Mouse (Mus musculus) gastrocnemius, adult 2 months (tissue): ENCODE results near the gene Wasl. TPM values are rescaled to one million over a fixed set of nuclear protein-coding genes. Genes with fewer than 3 reads are reported as not detected.

Source experiments
- DNase-seq: peaks from one replicate; pipeline ENCODE4 v3.0.0; 2022
- H3K27ac ChIP-seq: fragments of 200-600 bp; 2 replicates; pipeline ENCODE4 v1.8.1; 2022; ENCODE audit warnings: mild to moderate bottlenecking
- H3K4me3 ChIP-seq: fragments of 200-600 bp; 2 replicates; pipeline ENCODE4 v1.8.1; 2022; ENCODE audit warnings: mild to moderate bottlenecking, moderate library complexity
- CTCF ChIP-seq: fragments of 200-600 bp; IDR thresholded peaks from 2 replicates; pipeline ENCODE4 v1.8.1; 2022; ENCODE audit warnings: antibody characterized with exemption, mild to moderate bottlenecking, moderate library complexity
- intact Hi-C: fragments of 180-260 bp; cut with DNase I; formaldehyde crosslinking; loops from one replicate; pipeline ENCODE4 v1.15.1; 2025
- long read RNA-seq, 2 experiments: library from polyadenylated mRNA; stranded (forward); transcript quantifications; one replicate each; pipeline ENCODE4 v2.0.0; 2021
- total RNA-seq, 2 experiments: library from RNA; stranded (reverse); gene quantifications; 2 replicates each; pipeline ENCODE4 v1.2.3; 2021

Wasl gene
- total RNA-seq, result 10 to 100 TPM; 15.3 to 18.1 TPM
- long read RNA-seq, experiment 1, full-length matches to known transcripts, result 6 of 10 reads
- long read RNA-seq, experiment 1, partial matches to known transcripts, result 4 of 10 reads
- long read RNA-seq, experiment 1, other reads (novel, unspliced or antisense), result 0 of 10 reads
- long read RNA-seq, experiment 2, full-length matches to known transcripts, result 3 of 4 reads
- long read RNA-seq, experiment 2, partial matches to known transcripts, result 1 of 4 reads
- long read RNA-seq, experiment 2, other reads (novel, unspliced or antisense), result 0 of 4 reads

- peak within 1 kb of the TSS; percentile 95 for H3K4me3 ChIP-seq
- peak; percentile 99 for DNase-seq
- H3K27ac ChIP-seq, result peak within 1 kb of the TSS; percentile 99
- intact Hi-C loops, result no loop called here
- peak; percentile 9; the same call in 1 of the 2 replicates for TF ChIP-seq CTCF
Observed at GRCm38 (mm10) chr6:24664867-24665458, at the start of gene Wasl. Gene Wasl, minus strand, starts transcription at chr6:24665009.

- TF ChIP-seq CTCF, result no peak
- no peak for DNase-seq
- no peak overlapping the region for H3K27ac ChIP-seq
- intact Hi-C loops, result no loop called here
- no peak overlapping the region for H3K4me3 ChIP-seq
Observed at GRCm38 (mm10) chr6:24707499-24707898, 42.7 kb upstream of the Wasl start.

- Histone ChIP-seq H3K4me3 (no peak overlapping the region), H3K27ac (no peak overlapping the region)
- no peak for TF ChIP-seq CTCF
- intact Hi-C loops, result no loop called here
- DNase-seq, result no peak
Observed at GRCm38 (mm10) chr6:24707090-24707489, 42.3 kb upstream of the Wasl start.

- Histone ChIP-seq H3K4me3 (no peak overlapping the region), H3K27ac (no peak overlapping the region)
- no peak for TF ChIP-seq CTCF
- intact Hi-C loops, result no loop called here
- no peak for DNase-seq
Observed at GRCm38 (mm10) chr6:24697216-24697615, 32.4 kb upstream of the Wasl start.

- intact Hi-C loops, result no loop called here
- Histone ChIP-seq H3K27ac (no peak overlapping the region), H3K4me3 (no peak overlapping the region)
- no peak for DNase-seq
- TF ChIP-seq CTCF, result no peak
Observed at GRCm38 (mm10) chr6:24696117-24696516, 31.3 kb upstream of the Wasl start.

GRCm38 (mm10) chr6:24694455-24695410 lies 29.9 kb upstream of the Wasl start:
- no peak for DNase-seq
- TF ChIP-seq CTCF, result no peak
- intact Hi-C loops, result no loop called here
- Histone ChIP-seq H3K27ac (no peak overlapping the region), H3K4me3 (no peak overlapping the region)

GRCm38 (mm10) chr6:24687871-24688270 lies 23.1 kb upstream of the Wasl start:
- DNase-seq, result no peak
- intact Hi-C loops, result no loop called here
- Histone ChIP-seq H3K4me3 (no peak overlapping the region), H3K27ac (no peak overlapping the region)
- no peak for TF ChIP-seq CTCF

GRCm38 (mm10) chr6:24683113-24683512 lies 18.3 kb upstream of the Wasl start:
- intact Hi-C loops, result no loop called here
- TF ChIP-seq CTCF, result no peak

GRCm38 (mm10) chr6:24667829-24668228 lies 3.0 kb upstream of the Wasl start:
- intact Hi-C loops, result no loop called here
- Histone ChIP-seq H3K27ac (no peak overlapping the region), H3K4me3 (no peak overlapping the region)
- TF ChIP-seq CTCF, result no peak
- no peak for DNase-seq

More at GRCm38 (mm10) chr6:24683113-24683512, 18.3 kb upstream of the Wasl start:
- Histone ChIP-seq H3K4me3 (no peak overlapping the region), H3K27ac (no peak overlapping the region)
- no peak for DNase-seq

GRCm38 (mm10) chr6:24666248-24666647 lies 1.4 kb upstream of the Wasl start:
- intact Hi-C loops, result no loop called here
- TF ChIP-seq CTCF, result no peak

GRCm38 (mm10) chr6:24664133-24664866 lies 509 bp downstream of the Wasl start:
- peak; percentile 71 for DNase-seq
- H3K4me3 ChIP-seq, result peak overlapping the region; percentile 95
- TF ChIP-seq CTCF, result peak; percentile 3; the same call in 1 of the 2 replicates
- intact Hi-C loops, result no loop called here
- peak overlapping the region; percentile 99 for H3K27ac ChIP-seq

More at GRCm38 (mm10) chr6:24666248-24666647, 1.4 kb upstream of the Wasl start:
- Histone ChIP-seq H3K4me3 (no peak overlapping the region), H3K27ac (no peak overlapping the region)
- DNase-seq, result no peak
